Mouse (Mus musculus): ENCODE measurements around the gene Arrdc4.
A peak's percentile ranks its signal among the peaks of the same experiment; 100 is the strongest.

Arrdc4 gene

DNA sequence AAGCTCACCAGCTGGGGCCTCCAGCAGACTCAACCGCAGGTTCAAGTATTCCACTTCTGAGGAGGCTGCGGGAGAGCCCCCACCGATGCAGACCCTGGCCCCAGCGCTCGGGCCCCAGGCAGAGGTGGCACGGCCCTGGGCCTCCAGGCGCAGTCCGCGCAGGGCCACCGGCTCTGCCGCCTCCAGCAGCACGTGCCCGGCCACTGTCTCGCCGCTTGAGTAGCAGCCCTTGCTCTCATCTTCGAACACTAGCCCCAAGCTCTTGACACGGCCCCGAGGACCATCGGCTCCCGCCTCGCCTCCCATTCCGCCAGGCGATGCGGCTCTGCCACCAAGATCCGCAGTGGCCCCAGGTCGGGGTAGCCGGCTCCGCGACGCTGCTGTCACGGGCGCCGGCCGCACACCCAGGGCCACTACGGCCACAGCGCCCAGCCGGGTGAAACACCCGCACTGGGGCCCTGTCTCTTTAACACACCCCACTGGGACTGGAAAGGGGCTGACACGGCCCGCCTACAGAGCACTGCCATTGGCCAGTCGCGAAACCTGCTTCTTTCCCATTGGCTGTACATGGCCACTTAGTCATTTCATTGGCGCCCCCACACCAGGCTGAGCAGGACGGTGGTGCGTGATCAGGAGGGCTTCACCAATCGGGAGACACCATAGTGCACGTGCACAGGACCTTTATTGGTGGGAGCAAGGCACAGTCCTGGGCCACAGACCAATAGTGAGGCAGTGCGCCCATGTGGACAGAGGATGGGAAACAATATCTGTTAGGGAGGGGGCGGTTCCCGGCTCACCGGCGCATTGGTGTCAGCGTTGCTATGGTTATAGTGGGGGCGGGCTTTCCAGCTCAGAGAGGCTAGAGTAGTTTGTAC is at the start of gene Arrdc4:
TSS of gene Arrdc4 (minus strand) at position 481 of the 875 bp plus-strand sequence.
- DNase-seq (ENCODE audit: low read depth, low spot score): peak; percentile 64

DNA sequence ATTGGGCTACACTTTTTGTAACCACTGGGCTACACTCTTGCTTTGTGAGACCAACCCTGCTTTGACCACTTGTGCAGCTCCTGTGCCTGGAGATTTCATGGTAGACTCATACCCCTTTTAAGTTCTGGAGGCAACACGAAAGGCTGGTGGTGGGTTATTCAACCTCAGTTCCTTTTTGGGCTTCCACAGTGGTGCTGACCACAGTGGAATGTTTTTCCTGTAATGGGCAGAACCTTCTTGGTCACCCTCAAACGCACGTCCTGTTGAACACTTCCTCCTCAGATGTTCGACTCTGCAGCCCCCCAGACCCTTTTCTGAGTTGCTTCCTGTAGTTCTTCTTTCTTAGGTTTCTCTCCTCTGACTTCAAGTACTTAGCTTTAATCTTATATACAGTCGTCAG is 46.5 kb upstream of the Arrdc4 start:
- DNase-seq (ENCODE audit: low read depth, low spot score): no peak

DNA sequence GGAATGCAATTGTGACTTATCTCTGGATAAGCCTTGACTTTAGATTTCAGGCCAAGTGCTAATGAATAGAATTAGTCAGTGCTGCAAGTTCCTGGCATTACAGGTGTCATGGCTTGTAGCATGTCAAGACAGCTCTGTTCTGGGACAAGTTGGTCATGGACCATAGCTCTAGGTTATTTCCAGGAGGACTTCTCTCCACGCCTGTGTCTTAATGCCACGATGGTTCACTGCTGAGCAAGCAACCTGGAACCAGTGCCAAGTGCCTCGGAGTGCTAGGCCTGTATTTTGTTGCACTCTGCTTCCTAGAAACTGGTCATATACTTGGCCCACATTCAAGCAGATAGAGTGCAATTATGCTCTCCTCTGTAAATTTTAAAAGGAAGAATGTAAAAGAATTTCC is 39.7 kb upstream of the Arrdc4 start:
- DNase-seq (ENCODE audit: low read depth, low spot score): no peak

DNA sequence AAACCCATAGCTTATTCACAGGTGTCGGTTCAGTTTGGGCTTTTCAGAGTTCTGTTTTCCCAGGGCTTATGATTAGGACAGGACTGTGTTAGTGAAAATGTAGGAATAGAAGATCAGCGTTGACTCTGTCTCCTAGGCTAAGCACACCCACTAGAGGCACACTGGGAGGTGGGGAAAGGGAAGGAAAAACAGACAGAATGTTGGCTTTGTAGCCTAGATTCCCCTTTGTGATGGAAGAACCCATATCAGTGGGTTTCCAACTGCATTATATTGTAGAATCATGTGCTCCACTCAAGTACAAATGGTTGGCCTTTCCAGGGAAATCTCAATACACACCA is 22.7 kb upstream of the Arrdc4 start:
- DNase-seq (ENCODE audit: low read depth, low spot score): no peak

DNA sequence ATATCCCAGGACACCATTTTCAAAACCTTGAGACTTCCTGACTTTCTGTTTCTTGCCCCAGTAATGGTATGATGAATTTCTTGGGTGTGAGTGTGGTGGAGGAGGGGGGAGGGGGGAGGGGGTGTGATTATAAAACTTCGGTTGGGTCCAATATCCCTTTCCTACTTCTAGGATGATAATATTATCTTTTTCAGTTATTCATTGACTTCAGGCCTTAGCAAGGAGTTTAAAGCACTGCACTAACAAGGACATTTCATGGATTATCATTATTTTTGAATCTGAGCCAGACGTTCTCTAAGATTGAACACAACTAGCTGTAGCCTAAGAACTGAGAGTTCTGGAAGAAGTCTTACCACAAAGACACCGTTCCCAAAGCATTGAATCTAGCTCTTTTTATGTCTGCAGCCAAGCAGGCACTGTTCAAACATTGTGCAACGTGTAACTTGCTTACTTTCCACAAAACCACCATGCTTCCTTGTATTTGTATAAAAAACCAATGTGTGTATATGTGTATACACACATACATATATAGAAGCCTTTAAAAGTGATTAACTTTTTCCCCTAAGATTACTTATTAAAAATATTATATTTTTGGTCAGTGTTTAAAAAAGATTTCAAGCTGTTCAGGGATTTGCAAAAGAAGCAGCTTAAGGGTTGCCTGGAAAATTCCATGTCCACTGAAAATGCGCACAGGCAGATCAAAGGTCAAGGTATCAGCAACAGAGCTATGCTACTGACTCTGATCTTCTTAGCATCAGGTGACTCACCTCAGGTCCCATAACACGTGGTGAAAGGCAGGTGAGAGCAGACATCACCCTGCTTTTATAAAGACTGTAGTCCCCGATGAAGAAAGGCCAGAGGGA is 22.1 kb upstream of the Arrdc4 start:
- no peak for DNase-seq (ENCODE audit: low read depth, low spot score)

DNA sequence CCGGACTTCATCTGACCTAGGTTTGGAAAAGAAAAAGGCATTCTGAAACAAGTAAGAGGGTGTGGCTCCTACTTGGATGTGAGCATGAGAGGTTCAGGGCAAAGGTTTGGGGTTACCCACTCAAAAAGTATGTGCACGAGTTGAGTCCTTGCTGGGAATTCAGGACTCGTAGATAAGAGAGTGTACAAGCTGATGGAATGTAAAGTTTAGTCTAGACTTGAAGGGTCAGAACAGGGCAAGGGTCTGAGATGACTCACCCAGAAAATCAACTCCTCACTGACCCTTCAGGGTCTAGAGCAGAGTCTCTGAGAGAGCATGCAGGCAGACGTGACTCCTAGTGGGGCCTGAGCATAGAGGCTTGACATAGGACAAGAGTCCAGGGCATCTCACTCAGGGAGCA is 16.9 kb upstream of the Arrdc4 start:
- no peak for DNase-seq (ENCODE audit: low read depth, low spot score)

DNA sequence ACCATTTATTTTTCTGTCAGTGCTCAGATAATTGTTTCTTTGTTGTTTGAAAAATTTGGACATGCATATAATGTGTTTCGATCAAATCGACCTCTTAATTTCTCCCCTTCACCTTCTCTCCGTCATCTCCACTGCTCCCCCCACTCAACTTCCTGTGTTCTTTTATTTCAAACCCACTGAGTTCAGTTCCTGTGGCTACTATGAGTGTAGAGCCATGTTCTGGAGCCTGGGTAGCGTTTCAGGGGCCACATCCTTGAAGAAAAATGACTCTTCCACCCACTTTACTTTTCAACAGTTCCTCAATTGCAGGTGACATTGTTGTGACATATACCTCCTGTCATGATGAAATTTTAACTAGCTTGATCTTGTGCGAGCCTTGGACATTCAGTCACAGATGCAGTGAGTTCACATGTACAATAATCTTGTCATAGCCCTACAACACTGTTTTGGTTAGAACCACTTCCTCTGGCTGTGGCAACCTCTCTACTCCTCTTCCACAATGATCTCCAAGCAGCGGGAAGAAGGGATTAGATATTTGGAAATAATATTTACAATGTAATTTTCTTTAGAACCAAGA is 10.2 kb upstream of the Arrdc4 start:
- DNase-seq (ENCODE audit: low read depth, low spot score): no peak

DNA sequence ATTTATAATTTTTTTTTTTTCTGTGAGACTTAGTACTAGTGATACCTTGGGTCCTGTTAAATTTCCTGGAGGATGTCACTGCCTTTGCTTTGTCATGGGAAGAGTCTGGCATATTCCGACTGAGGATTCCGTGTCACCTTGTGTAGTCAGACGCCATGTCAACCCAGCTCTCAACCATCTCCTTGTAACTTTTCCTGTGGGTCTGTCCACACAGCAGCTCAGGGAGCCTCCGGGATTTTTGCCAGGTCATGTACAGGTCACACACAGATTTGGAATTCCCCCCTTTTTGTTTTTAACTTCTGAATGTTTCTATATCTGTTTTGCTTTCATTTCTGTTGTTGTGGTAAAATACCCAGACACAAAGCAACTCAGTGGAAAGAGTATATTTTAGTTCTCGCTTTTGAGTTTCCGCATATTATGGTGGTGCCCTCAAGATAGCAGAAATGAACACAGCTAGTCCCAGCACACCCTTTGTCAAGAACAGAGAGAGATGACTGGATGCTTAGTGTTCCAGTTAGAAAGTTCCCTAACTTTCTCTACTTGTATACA is 7.7 kb upstream of the Arrdc4 start:
- no peak for DNase-seq (ENCODE audit: low read depth, low spot score)

DNA sequence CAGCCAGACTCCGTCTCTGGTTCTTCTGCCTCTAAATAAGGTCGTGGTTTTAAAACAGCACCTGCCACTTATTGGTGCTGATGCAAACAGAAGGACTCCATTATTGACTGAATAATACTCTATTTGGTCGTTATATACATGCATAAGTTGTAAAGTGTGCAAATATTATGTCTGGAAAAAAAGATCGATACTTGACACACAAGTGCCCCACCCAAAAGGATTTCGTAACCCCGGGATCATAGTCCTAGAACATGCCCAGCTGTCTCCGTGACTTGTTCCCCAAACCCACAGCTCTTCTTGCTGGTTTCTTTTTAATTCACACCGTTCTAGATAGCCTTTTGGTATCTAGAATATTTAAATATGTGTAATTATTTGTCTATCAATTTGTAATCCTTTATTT is 878 bp upstream of the Arrdc4 start:
- no peak for DNase-seq (ENCODE audit: low read depth, low spot score)

DNA sequence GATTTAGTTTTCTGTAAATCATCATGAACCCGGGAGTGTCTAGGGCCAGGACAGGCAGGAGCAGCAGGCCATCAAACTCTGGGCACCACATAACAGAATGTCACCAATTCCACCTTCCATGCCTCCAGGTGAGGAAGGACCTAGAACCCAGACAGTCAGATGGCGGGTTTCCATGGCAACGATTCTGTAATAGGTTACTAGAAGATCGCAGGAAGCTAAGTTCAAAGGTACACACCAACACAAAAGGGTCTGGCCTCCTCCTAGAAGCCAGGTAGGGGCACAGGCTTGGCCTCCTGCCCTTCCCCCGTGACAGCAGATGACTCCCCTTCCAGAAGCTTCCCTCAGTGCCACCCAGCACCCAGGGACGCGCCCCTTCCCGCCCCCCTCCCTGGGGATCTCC is 680 bp downstream of the Arrdc4 start:
- no peak for DNase-seq (ENCODE audit: low read depth, low spot score)

DNA sequence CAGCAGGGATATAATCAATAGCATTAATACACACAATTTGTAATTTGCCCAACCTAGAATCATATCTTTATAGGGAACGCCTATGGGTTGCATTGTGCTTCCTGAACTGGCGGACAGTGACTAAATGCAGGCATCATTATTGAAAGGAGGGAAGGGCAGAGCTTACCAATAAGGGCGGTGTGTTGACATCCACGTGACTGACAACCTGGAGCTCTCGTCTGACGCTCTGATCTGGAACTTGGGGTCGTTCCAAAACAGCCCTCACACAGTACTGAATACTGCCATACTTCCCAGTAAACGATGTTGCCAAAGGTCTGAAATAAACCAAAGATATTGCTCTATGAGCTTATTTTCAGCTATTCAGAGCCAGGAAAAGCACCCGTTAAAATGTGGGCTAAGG is 4.4 kb downstream of the Arrdc4 start:
- no peak for DNase-seq (ENCODE audit: low read depth, low spot score)

DNA sequence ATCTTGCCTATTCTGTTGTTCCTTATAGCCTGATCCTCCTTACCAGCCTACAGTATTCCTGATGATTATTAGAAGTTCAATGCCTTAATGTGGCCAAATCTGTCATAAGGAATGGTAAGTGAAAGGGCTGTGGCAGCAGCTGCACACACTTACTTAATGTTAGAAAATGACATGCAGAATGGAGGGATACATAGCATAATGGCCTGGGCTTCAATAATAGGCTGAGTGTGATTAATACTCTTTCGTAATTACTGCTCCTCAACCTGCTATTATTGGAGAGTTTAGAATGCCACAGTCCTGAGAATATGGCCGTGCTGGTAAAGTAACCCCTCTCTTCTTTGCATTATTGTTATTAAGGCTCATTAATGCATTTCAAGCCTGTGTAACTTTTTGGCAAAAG is 4.8 kb downstream of the Arrdc4 start:
- DNase-seq (ENCODE audit: low read depth, low spot score): no peak

DNA sequence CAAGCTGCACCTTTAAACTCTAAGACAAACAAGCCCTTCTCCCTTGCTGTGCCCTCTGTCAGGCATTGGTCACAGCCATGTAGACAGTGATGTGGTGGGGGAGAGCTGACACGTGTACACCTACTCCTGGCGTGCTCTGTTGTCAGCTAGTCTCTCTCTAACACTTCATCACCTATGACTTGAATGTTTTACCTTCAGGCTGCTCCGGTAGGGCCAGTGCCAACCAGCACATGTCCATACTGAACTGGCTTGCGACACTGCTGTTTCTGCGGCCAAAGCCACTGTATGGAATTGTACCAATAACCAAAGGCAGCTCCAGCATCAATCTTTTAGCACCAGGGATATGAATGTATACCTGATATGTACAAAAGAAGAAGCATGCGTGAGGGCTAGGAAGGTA is 8.3 kb downstream of the Arrdc4 start:
- DNase-seq (ENCODE audit: low read depth, low spot score): no peak

DNA sequence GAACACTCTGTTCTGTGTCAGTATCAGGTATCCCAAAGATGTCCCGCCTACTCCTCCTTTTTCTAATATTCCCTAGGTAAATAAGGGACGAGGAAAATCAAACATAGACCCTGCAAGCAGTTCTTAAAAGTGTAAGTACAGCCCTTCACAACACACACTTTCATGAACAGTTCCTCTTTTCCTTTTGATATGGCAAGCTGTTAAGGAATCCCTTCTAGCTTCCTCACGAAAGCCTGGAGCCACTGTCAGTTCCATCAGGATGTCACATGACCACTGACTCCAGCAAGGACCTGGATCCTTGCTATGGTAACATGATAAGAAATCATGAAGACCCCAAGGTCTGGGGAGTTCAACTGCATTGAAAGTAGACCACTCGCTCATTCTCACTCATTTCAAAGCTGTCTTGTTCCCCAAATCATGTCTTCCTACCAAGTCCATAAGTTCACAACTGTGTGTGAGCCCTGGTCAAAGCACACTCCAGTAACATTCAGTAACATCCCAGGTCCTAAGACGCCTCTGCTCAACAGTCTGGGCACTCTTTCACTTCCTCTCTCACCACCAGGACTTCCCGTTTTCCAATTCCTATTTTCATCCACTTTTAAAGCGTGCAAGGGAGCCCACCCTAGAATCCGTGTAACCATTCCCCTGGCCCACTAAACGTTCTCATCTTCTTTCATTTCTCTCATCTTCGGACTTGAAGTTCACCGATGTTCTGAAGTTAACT is 10.2 kb downstream of the Arrdc4 start:
- no peak for DNase-seq (ENCODE audit: low read depth, low spot score)

DNA sequence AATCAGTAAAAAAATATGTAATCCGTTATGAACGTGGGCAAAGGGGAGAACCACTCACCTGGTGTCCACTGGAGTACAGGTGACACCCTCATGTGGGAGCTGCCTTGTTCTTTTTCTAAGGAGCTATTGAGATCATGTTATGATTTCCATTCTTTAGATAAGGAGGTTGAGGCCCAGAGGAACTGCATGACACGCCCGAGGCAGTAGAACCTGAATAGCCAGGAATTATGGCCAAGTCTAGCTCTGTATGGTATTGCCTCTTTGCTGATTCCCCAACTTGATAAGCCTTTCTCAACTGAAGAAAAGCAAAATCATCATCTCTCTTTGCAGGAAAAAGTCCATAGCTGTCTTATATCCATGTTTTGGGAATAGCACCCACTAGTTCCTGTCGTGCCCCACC is 22.7 kb downstream of the Arrdc4 start:
- no peak for DNase-seq (ENCODE audit: low read depth, low spot score)

DNA sequence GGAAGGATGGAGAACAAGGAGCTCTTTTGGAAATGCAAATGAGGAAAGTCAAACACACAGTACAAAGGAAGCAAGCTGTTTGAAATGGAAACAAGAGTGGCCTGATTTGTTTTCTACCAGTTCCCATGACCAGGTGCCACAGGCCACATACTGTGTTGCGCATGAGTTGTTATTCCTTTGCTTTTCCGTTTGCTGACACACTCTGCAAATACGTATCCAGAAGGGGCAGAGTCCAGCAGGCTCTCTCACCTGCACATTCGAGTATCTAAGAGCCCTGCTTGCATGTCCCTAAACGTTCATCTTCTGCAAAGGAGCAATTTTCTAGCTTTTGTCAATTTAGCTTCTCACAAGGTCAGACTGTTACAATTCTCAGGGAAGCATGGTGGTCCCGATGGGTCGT is 24.3 kb downstream of the Arrdc4 start:
- no peak for DNase-seq (ENCODE audit: low read depth, low spot score)

DNA sequence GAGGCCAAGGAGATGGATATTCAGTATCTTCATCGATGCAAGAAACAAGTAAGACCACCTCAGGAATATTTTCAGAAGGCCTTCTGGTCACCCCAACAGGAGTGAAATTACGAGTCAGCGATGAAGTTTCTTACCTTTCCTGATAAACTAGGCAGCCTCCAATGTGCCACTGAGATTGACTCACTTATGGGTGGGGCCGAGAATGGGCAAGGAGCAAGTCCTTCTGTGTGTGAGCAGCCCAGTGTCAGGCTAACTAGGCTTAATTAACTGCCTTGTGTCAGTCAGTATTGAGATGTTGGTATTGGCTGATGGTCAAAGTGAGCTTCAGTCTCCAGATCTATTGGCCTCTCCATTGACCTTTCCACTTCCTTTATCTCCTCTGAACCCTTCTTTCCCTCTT is 27.5 kb downstream of the Arrdc4 start:
- DNase-seq (ENCODE audit: low read depth, low spot score): no peak

DNA sequence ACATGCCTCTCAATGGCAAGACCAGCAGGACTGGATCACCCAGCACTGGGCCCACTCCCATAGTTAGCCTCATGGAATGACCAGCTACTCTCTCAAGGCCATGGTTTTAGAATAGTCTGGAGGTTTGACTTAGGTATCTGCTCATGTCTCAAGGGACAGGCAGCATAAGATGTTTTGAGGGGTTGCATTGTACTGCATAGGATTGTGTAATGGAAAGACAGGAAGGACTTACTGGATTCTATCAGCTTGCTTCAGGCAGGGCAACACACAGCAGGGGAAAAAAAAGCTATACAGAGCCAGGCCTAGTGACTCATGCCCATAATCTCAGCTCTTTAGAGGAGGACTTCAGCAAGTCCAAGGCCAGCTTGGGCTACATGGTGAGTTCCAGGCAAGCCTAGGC is 31.1 kb downstream of the Arrdc4 start:
- DNase-seq (ENCODE audit: low read depth, low spot score): no peak

DNA sequence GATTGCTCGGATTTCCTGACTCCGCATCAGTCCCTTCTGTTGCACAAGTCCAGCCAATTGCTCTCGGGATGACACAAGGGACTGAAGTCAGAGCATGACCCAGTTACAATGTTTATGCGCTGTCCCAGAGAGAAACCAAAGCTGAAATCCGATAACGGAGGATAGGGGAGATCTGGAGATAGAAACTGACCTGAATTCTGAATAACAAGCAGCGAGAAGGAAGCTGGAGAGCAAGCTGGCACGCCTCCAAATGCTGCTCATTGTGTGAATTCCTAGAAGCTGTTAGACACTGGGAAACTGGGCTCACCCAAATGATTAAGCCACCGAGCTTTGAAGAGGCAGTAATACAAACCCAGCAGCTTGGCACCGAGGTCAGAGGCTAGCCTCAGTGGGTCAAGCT is 31.5 kb downstream of the Arrdc4 start:
- DNase-seq (ENCODE audit: low read depth, low spot score): no peak

DNA sequence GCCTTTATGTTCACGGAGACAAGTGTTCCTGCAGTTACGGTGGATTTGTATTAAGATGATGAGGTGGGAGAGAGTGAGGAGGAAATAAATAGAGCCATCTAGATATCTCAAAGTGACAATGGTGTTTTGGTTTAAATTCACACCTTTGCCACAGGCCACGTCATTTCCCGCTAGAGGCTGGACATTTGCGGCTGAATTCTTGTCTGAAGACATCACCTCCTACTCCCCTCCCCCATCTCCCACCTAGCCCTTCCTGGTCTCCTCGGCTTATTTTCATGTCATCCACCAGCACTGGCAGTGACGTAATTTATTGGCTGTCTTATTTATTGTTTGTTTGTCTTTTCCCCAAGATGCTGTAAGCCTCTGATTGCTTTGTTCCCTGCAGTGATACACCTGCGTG is 32.1 kb downstream of the Arrdc4 start:
- DNase-seq (ENCODE audit: low read depth, low spot score): no peak

DNA sequence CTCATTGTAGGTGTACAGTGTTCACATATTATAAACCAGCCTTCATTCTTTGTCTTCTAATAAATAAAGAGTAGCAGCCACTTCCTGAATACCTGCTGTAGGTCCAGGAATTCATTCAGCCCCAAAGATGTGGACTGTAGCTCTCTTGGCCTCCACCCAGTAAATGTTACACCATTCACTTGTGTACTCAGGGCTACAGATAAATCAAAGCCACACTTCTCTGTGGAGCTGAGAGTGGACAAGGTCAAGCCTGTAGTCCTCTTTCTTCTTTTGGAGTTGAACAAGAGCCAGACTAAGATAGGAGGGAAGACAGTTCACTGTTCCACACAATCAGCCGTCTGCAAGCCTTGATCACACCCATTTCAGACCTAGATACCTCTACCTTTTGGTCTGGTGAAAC is 36.1 kb downstream of the Arrdc4 start:
- DNase-seq (ENCODE audit: low read depth, low spot score): no peak

DNA sequence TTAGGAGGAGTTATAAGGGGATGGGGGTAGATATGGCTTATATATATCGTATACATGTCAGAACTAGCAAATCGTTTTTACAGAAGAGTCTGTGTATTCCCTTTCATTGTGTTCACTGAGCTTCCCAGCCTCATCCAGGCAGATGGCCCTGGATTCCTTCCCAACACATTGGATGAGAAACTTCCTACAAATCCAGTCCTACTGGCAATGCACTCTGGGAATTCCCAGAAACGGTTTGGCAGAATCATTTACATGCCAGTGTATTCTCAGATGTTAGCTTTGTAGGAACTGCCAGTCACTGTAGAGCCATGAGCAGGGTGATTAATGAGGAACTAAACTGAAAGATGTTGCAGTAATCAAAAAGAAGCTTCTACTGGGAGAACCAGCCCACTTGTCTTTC is 36.6 kb downstream of the Arrdc4 start:
- no peak for DNase-seq (ENCODE audit: low read depth, low spot score)

Measured in c-Kit-negative CD71-positive TER-119-positive erythroid progenitor cells, embryonic 14.5 days (primary cell).